Mouse (Mus musculus): Measurements from ENCODE around the gene Arhgap45. TPM values are rescaled to one million over a fixed set of nuclear protein-coding genes. Genes with fewer than 3 reads are reported as not detected.
A peak's percentile ranks its signal among the peaks of the same experiment; 100 is the strongest.

Arhgap45 gene
- polyA plus RNA-seq, 1 experiment from 2014 or later: 12.6 TPM

DNA sequence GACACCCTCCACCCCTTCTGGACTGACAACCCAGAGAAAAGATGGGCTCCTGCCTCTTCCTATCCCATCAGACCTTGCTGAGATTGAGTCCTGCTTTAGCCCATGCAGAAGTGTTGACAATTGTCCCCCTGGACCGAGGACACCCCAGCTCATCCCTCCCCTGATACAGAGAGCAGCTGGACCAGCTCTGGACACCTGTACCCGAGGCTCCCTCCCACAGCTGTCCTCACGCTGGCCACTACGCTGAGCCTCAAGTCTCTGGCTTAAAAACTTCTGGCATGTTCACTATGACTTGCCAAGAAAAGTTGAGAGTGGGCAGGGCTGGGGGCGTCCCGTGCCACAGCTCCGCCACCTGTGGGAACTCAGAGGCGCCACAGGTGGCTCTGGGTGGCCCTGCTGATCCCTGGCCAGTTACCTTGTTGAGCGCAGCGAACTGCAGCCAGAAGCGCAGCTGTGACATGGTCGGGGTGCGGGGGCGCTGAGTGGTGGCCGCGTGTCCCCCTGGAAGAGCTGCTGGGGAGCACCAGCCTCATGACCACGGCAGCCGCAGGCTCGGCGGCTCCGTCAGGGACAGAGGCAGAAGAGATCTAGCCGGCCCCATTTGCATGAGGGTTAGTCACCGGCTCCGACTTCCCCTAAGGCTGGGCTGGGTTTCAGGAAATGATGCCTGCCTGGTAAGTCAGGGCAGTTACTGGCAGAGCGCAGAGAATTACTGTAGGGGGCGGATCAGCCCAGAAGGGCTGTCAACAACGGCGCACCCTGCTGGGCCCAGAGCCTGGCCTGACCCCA, 58.6 kb downstream of the Arhgap45 start:
- Histone ChIP-seq H3K4me3 (replicated peaks) (peak overlapping the region; percentile 1; the same call in 1 of the 2 replicates), H3K27ac (peak overlapping the region; percentile 31; the same call in 1 of the 2 replicates)
- 14% methylated on average over 28 of the region's 28 CpGs for WGBS

DNA sequence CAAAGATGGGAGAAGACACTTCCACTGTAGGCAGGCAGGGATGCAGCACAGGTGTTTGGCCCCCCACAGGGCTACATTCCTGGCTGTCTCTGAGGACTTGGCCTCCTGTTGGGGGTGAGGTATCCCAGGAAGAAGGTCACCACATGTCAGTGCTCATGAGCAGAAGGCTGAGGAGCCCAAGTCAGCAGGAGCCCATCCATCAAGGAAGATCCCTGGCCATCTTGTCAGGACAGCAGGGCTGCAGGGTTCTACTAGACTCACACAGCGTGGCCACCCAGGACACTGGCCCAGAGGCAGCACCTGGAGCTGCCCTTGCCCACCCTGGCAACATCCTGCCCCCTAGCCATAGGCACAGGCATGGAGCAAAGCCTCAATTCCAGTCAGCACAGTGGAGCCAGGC, 59.5 kb downstream of the Arhgap45 start:
- no peak for ATAC-seq (ENCODE audit: insufficient number of reproducible peaks, insufficient read depth, low FRiP score, low TSS enrichment, low read depth)
- H3K4me1 ChIP-seq (replicated peaks): peaks cover 20% of the 10 kb centered on the region
- H3K4me3 ChIP-seq (replicated peaks): no peak overlapping the region
- WGBS: 30% methylated on average over 1 of the region's 1 CpGs
- no peaks in the 10 kb centered on the region for H3K27me3 ChIP-seq
- no peaks in the 10 kb centered on the region for H3K9me3 ChIP-seq
- peaks cover 28% of the 10 kb centered on the region for H3K36me3 ChIP-seq
- no peak overlapping the region for H3K4me2 ChIP-seq
- H3K27ac ChIP-seq: no peak overlapping the region
- no peak overlapping the region for H3K9ac ChIP-seq (replicated peaks)

More for the DNA sequence above, 58.6 kb downstream of the Arhgap45 start:
- Histone ChIP-seq H3K9me3 (no peaks in the 10 kb centered on the region), H3K36me3 (peaks cover 19% of the 10 kb centered on the region), H3K4me2 (peak overlapping the region; percentile 32), H3K4me1 (replicated peaks) (peaks cover 22% of the 10 kb centered on the region), H3K9ac (replicated peaks) (0 out of 2 replicates have a peak overlapping the region, but pooled peaks have one; percentile 23), H3K27me3 (no peaks in the 10 kb centered on the region)
- no peak for ATAC-seq (ENCODE audit: insufficient number of reproducible peaks, insufficient read depth, low FRiP score, low TSS enrichment, low read depth)

DNA sequence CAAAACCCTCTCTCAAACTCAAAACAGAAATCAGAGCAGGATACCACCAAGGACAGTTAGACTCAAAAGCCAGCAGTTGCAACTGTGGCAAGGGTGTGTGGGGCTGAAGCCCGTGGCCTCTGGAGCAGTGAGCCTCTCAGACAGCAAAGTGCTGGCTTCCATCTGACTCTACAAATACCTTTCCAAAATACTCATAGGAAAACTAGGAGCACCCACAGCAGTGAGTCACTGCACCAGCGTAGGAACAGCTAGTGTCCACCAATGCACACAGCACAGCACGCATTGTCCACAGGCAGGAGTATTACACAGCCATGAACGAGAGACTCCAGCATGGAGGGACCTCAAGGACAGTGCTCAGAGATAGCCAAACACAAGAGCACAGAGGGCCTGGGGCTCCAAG, 59.9 kb downstream of the Arhgap45 start:
- 96% methylated on average over 4 of the region's 4 CpGs for WGBS
- Histone ChIP-seq H3K36me3 (peaks cover 33% of the 10 kb centered on the region), H3K27me3 (no peaks in the 10 kb centered on the region), H3K27ac (no peak overlapping the region), H3K4me3 (replicated peaks) (no peak overlapping the region), H3K4me1 (replicated peaks) (peaks cover 17% of the 10 kb centered on the region), H3K4me2 (no peak overlapping the region), H3K9me3 (no peaks in the 10 kb centered on the region), H3K9ac (replicated peaks) (no peak overlapping the region)
- ATAC-seq (ENCODE audit: insufficient number of reproducible peaks, insufficient read depth, low FRiP score, low TSS enrichment, low read depth): no peak

DNA sequence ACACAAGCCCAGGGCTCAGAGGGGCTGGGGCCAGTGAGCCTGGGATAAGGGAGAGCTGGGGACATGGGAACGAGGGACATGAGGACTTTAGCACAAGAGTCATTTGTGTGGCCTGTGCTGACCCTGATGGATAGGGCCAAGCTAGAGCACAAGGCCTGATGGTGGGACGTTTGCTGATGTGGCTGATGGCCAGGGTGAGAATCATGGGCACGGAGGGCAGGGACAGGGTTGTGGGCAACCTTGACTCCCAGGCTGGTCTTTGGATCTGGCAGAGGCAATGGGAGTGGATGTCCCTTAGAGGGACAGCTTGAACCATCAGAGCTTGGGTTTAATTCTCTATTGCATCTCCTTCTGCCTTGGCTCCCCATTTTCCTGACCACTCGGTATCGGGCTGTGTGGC, 60.9 kb downstream of the Arhgap45 start:
- Histone ChIP-seq H3K27ac (no peak overlapping the region), H3K36me3 (peaks cover 42% of the 10 kb centered on the region), H3K9me3 (no peaks in the 10 kb centered on the region), H3K4me2 (no peak overlapping the region), H3K4me1 (replicated peaks) (peaks cover 10% of the 10 kb centered on the region), H3K4me3 (replicated peaks) (no peak overlapping the region), H3K27me3 (no peaks in the 10 kb centered on the region), H3K9ac (replicated peaks) (no peak overlapping the region)
- 90% methylated on average over 5 of the region's 5 CpGs for WGBS
- no peak for ATAC-seq (ENCODE audit: insufficient number of reproducible peaks, insufficient read depth, low FRiP score, low TSS enrichment, low read depth)

DNA sequence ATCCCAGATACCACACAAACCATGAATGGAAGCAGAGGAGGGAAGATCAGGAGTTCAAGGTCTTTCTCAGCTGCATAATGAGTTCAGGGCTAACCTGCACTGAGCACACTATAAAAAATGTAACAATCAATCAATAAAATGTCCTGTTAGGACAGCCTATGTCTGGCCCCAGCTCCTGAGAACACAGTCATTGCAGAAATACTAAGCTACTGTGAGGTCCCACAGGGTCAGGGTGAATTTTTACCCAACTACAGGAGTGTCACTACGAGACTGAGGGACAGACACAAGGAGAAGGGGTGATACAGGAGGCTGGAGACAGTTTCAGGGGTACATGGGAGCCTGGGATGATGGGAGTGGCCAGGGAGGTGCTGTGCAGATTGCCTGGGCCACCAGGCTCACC, 61.9 kb downstream of the Arhgap45 start:
- Histone ChIP-seq H3K36me3 (peaks cover 53% of the 10 kb centered on the region), H3K9ac (replicated peaks) (no peak overlapping the region), H3K9me3 (no peaks in the 10 kb centered on the region), H3K27me3 (no peaks in the 10 kb centered on the region), H3K4me3 (replicated peaks) (no peak overlapping the region), H3K4me2 (no peak overlapping the region), H3K4me1 (replicated peaks) (peaks cover 10% of the 10 kb centered on the region), H3K27ac (no peak overlapping the region)
- 88% methylated on average over 1 of the region's 1 CpGs for WGBS
- no peak for ATAC-seq (ENCODE audit: insufficient number of reproducible peaks, insufficient read depth, low FRiP score, low TSS enrichment, low read depth)

DNA sequence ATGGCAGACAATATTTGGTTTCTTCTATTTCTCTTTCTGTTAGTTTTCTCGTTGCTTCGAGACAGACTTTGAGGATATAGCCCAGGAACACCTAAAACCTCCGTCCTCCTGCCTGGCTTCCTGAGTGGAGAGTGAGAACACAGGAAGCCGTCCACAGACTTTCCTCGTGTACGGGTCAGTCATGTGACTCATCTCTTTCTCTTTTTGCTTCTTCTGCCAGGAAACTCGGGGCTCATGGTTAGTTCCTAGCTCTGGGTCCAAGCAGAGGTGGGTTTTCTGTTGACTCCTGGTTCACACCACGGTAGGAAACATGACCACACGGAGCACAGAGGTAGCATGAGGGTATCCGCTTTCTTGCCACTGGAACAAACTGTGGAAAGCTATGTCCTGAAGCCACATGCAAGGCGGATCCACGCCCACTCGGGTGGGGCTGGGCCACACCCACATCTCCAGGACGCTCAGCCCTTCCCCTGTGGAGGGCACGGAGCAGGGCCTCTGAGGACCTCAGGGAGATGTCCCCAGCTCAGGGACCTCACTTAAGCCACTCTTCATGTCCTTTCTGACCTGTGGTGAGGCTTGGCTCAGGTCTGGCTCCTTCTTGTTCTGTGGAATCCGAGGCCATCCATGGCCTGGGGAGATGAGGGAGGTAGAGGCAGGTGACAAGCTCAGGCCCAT, 64.1 kb downstream of the Arhgap45 start:
- no peaks in the 10 kb centered on the region for H3K27me3 ChIP-seq
- no peak overlapping the region for H3K4me3 ChIP-seq (replicated peaks)
- WGBS: 81% methylated on average over 16 of the region's 16 CpGs
- H3K9ac ChIP-seq (replicated peaks): no peak overlapping the region
- H3K27ac ChIP-seq: no peak overlapping the region
- peaks cover 2% of the 10 kb centered on the region for H3K4me1 ChIP-seq (replicated peaks)
- no peaks in the 10 kb centered on the region for H3K9me3 ChIP-seq
- ATAC-seq (ENCODE audit: insufficient number of reproducible peaks, insufficient read depth, low FRiP score, low TSS enrichment, low read depth): no peak
- peaks cover 72% of the 10 kb centered on the region for H3K36me3 ChIP-seq
- H3K4me2 ChIP-seq: no peak overlapping the region

Other genes starting within 250 kb of the Arhgap45 start
- 108 and 113 TPM in 2 replicates for gene Rnf126, start 249.7 kb upstream of the Arhgap45 start, polyA plus RNA-seq (2016; fragmentation: Nextera tagmentation; extraction: Ambion mirVana)
- gene Fstl3, start 239.4 kb upstream of the Arhgap45 start, polyA plus RNA-seq (2016; fragmentation: Nextera tagmentation; extraction: Ambion mirVana): 3.0 and 4.0 TPM in 2 replicates
- gene Prss57, start 225.7 kb upstream of the Arhgap45 start, polyA plus RNA-seq (2016; fragmentation: Nextera tagmentation; extraction: Ambion mirVana): not detected in 2 replicates
- 121 TPM in 2 replicates for gene Palm, start 223.1 kb upstream of the Arhgap45 start, polyA plus RNA-seq (2016; fragmentation: Nextera tagmentation; extraction: Ambion mirVana)
- 0.28 and 0.67 TPM in 2 replicates for gene Misp, start 195.7 kb upstream of the Arhgap45 start, polyA plus RNA-seq (2016; fragmentation: Nextera tagmentation; extraction: Ambion mirVana)
- gene Ptbp1, start 162.2 kb upstream of the Arhgap45 start, polyA plus RNA-seq (2016; fragmentation: Nextera tagmentation; extraction: Ambion mirVana): 373 and 403 TPM in 2 replicates
- gene Prtn3, start 142.2 kb upstream of the Arhgap45 start, polyA plus RNA-seq (2016; fragmentation: Nextera tagmentation; extraction: Ambion mirVana): 15.1 and 15.3 TPM in 2 replicates
- gene Plppr3, start 142.0 kb upstream of the Arhgap45 start, polyA plus RNA-seq (2016; fragmentation: Nextera tagmentation; extraction: Ambion mirVana): 157 and 162 TPM in 2 replicates
- not detected in 2 replicates for gene Elane, start 130.4 kb upstream of the Arhgap45 start, polyA plus RNA-seq (2016; fragmentation: Nextera tagmentation; extraction: Ambion mirVana)
- gene Cfd, start 125.8 kb upstream of the Arhgap45 start, polyA plus RNA-seq (2016; fragmentation: Nextera tagmentation; extraction: Ambion mirVana): not detected in 2 replicates
- gene Med16, start 107.7 kb upstream of the Arhgap45 start, polyA plus RNA-seq (2016; fragmentation: Nextera tagmentation; extraction: Ambion mirVana): 50.8 and 53.7 TPM in 2 replicates
- gene Gm26602, start 105.8 kb upstream of the Arhgap45 start, polyA plus RNA-seq (2016; fragmentation: Nextera tagmentation; extraction: Ambion mirVana): 5.5 and 21.1 TPM in 2 replicates
- 1.1 and 1.2 TPM in 2 replicates for gene Kiss1r, start 99.7 kb upstream of the Arhgap45 start, polyA plus RNA-seq (2016; fragmentation: Nextera tagmentation; extraction: Ambion mirVana)
- 149 and 161 TPM in 2 replicates for gene R3hdm4, start 95.4 kb upstream of the Arhgap45 start, polyA plus RNA-seq (2016; fragmentation: Nextera tagmentation; extraction: Ambion mirVana)
- 8.4 and 8.6 TPM in 2 replicates for gene Arid3a, start 89.6 kb upstream of the Arhgap45 start, polyA plus RNA-seq (2016; fragmentation: Nextera tagmentation; extraction: Ambion mirVana)
- gene Wdr18, start 56.5 kb upstream of the Arhgap45 start, polyA plus RNA-seq (2016; fragmentation: Nextera tagmentation; extraction: Ambion mirVana): 120 and 122 TPM in 2 replicates
- gene Grin3b, start 45.9 kb upstream of the Arhgap45 start, polyA plus RNA-seq (2016; fragmentation: Nextera tagmentation; extraction: Ambion mirVana): 0.54 and 0.68 TPM in 2 replicates
- 20.7 and 22.5 TPM in 2 replicates for gene Tmem259, start 32.3 kb upstream of the Arhgap45 start, polyA plus RNA-seq (2016; fragmentation: Nextera tagmentation; extraction: Ambion mirVana)
- 216 and 240 TPM in 2 replicates for gene Cnn2, start 28.1 kb upstream of the Arhgap45 start, polyA plus RNA-seq (2016; fragmentation: Nextera tagmentation; extraction: Ambion mirVana)
- gene Abca7, start 20.2 kb upstream of the Arhgap45 start, polyA plus RNA-seq (2016; fragmentation: Nextera tagmentation; extraction: Ambion mirVana): 2.1 and 2.3 TPM in 2 replicates
- gene Polr2e, start 23.1 kb downstream of the Arhgap45 start, polyA plus RNA-seq (2016; fragmentation: Nextera tagmentation; extraction: Ambion mirVana): 241 and 251 TPM in 2 replicates
- gene Gpx4, start 30.5 kb downstream of the Arhgap45 start, polyA plus RNA-seq (2016; fragmentation: Nextera tagmentation; extraction: Ambion mirVana): 463 and 494 TPM in 2 replicates
- 13.9 and 14.4 TPM in 2 replicates for gene Sbno2, start 88.9 kb downstream of the Arhgap45 start, polyA plus RNA-seq (2016; fragmentation: Nextera tagmentation; extraction: Ambion mirVana)
- 16.1 and 18.1 TPM in 2 replicates for gene Stk11, start 99.2 kb downstream of the Arhgap45 start, polyA plus RNA-seq (2016; fragmentation: Nextera tagmentation; extraction: Ambion mirVana)
- 460 and 465 TPM in 2 replicates for gene Atp5d, start 122.0 kb downstream of the Arhgap45 start, polyA plus RNA-seq (2016; fragmentation: Nextera tagmentation; extraction: Ambion mirVana)
- gene Cbarp, start 124.2 kb downstream of the Arhgap45 start, polyA plus RNA-seq (2016; fragmentation: Nextera tagmentation; extraction: Ambion mirVana): 4.9 and 5.6 TPM in 2 replicates
- 30.6 and 38.0 TPM in 2 replicates for gene Midn, start 131.6 kb downstream of the Arhgap45 start, polyA plus RNA-seq (2016; fragmentation: Nextera tagmentation; extraction: Ambion mirVana)
- gene Cirbp, start 149.3 kb downstream of the Arhgap45 start, polyA plus RNA-seq (2016; fragmentation: Nextera tagmentation; extraction: Ambion mirVana): 166 and 175 TPM in 2 replicates
- 9.1 and 9.5 TPM in 2 replicates for gene 1600002K03Rik, start 156.3 kb downstream of the Arhgap45 start, polyA plus RNA-seq (2016; fragmentation: Nextera tagmentation; extraction: Ambion mirVana)
- 60.3 and 62.2 TPM in 2 replicates for gene Efna2, start 162.8 kb downstream of the Arhgap45 start, polyA plus RNA-seq (2016; fragmentation: Nextera tagmentation; extraction: Ambion mirVana)
- gene Mum1, start 209.8 kb downstream of the Arhgap45 start, polyA plus RNA-seq (2016; fragmentation: Nextera tagmentation; extraction: Ambion mirVana): 103 and 112 TPM in 2 replicates
- gene Ndufs7, start 232.5 kb downstream of the Arhgap45 start, polyA plus RNA-seq (2016; fragmentation: Nextera tagmentation; extraction: Ambion mirVana): 258 and 278 TPM in 2 replicates
- 30.7 and 31.9 TPM in 2 replicates for gene Gamt, start 244.4 kb downstream of the Arhgap45 start, polyA plus RNA-seq (2016; fragmentation: Nextera tagmentation; extraction: Ambion mirVana)
- gene Dazap1, start 244.8 kb downstream of the Arhgap45 start, polyA plus RNA-seq (2016; fragmentation: Nextera tagmentation; extraction: Ambion mirVana): 69.1 and 71.0 TPM in 2 replicates

All from limb, embryonic 12.5 days (tissue).